Mouse (Mus musculus): ENCODE data around the gene Otub2. TPM values are rescaled to one million over a fixed set of nuclear protein-coding genes. Genes with fewer than 3 reads are reported as not detected.

The Otub2 gene
- total and polyA plus RNA-seq, 3 experiments, result 3.1 to 4.1 (median 3.2) TPM

- 47% methylated on average over 8 of the region's 8 CpGs for WGBS
- Histone ChIP-seq H3K4me3 (no peak overlapping the region), H3K27ac (peak overlapping the region; percentile 90), H3K36me3 (ENCODE audit: control insufficient read depth, insufficient read depth, low read length) (no peaks in the 10 kb centered on the region), H3K4me1 (ENCODE audit: control insufficient read depth, insufficient read depth, low read length) (peaks cover 25% of the 10 kb centered on the region), H3K27me3 (ENCODE audit: control insufficient read depth, insufficient read depth, low read length) (no peaks in the 10 kb centered on the region), H3K9ac (ENCODE audit: low read depth, low read length) (peak overlapping the region; percentile 61), H3K79me2 (replicated peaks; ENCODE audit: control insufficient read depth, insufficient read depth, low read length) (no peaks in the 10 kb centered on the region)
- peak; percentile 75 to 82 for DNase-seq
- intact Hi-C loops (cut with DNase I), result no loop called here
- TF ChIP-seq CTCF (IDR thresholded peaks at IDR 0.05) (no peak), EP300 (IDR thresholded peaks at IDR 0.05; ENCODE audit: insufficient read depth, low read depth, low read length) (0 out of 2 replicates have a peak, but pooled peaks have one; percentile 47), POLR2A (IDR thresholded peaks at IDR 0.05; ENCODE audit: insufficient read depth, low read depth, low read length) (peak; percentile 37; the same call in 1 of the 2 replicates)
These were observed 30.3 kb upstream of the Otub2 start for GRCm38 (mm10) chr12:103358216-103358615.

- Histone ChIP-seq H3K79me2 (replicated peaks; ENCODE audit: control insufficient read depth, insufficient read depth, low read length) (no peaks in the 10 kb centered on the region), H3K36me3 (ENCODE audit: control insufficient read depth, insufficient read depth, low read length) (no peaks in the 10 kb centered on the region), H3K9ac (ENCODE audit: low read depth, low read length) (peak overlapping the region; percentile 61), H3K4me1 (ENCODE audit: control insufficient read depth, insufficient read depth, low read length) (peaks cover 28% of the 10 kb centered on the region), H3K4me3 (no peak overlapping the region), H3K27me3 (ENCODE audit: control insufficient read depth, insufficient read depth, low read length) (no peaks in the 10 kb centered on the region), H3K27ac (peak overlapping the region; percentile 90)
- WGBS, result 40% methylated on average over 4 of the region's 4 CpGs
- intact Hi-C loops (cut with DNase I), result no loop called here
- peak; percentile 30; the same call in 1 of the 2 replicates for TF ChIP-seq POLR2A (IDR thresholded peaks at IDR 0.05; ENCODE audit: insufficient read depth, low read depth, low read length)
- TF ChIP-seq EP300 (IDR thresholded peaks at IDR 0.05; ENCODE audit: insufficient read depth, low read depth, low read length), result no peak
- peak; percentile 39 to 49 for DNase-seq
These were observed 29.3 kb upstream of the Otub2 start for GRCm38 (mm10) chr12:103358951-103359801.

- DNase-seq, result no peak
- 61% methylated on average over 8 of the region's 8 CpGs for WGBS
These were observed 27.7 kb upstream of the Otub2 start for GRCm38 (mm10) chr12:103360812-103361211.

GRCm38 (mm10) chr12:103361539-103362307, 26.8 kb upstream of the Otub2 start:
- 75% methylated on average over 17 of the region's 17 CpGs for WGBS
- Histone ChIP-seq H3K36me3 (ENCODE audit: control insufficient read depth, insufficient read depth, low read length) (no peaks in the 10 kb centered on the region), H3K4me3 (no peak overlapping the region), H3K9ac (ENCODE audit: low read depth, low read length) (no peak overlapping the region), H3K79me2 (replicated peaks; ENCODE audit: control insufficient read depth, insufficient read depth, low read length) (no peaks in the 10 kb centered on the region), H3K27ac (peak overlapping the region; percentile 85), H3K27me3 (ENCODE audit: control insufficient read depth, insufficient read depth, low read length) (no peaks in the 10 kb centered on the region), H3K4me1 (ENCODE audit: control insufficient read depth, insufficient read depth, low read length) (peaks cover 27% of the 10 kb centered on the region)
- peak; percentile 31 to 69 for DNase-seq
- TF ChIP-seq POLR2A (IDR thresholded peaks at IDR 0.05; ENCODE audit: insufficient read depth, low read depth, low read length) (no peak), EP300 (IDR thresholded peaks at IDR 0.05; ENCODE audit: insufficient read depth, low read depth, low read length) (no peak), CTCF (IDR thresholded peaks at IDR 0.05) (no peak)
- intact Hi-C loops (cut with DNase I), result no loop called here

More at GRCm38 (mm10) chr12:103360812-103361211, 27.7 kb upstream of the Otub2 start:
- no peak for TF ChIP-seq POLR2A (IDR thresholded peaks at IDR 0.05; ENCODE audit: insufficient read depth, low read depth, low read length)
- TF ChIP-seq EP300 (IDR thresholded peaks at IDR 0.05; ENCODE audit: insufficient read depth, low read depth, low read length), result no peak
- no peak for TF ChIP-seq CTCF (IDR thresholded peaks at IDR 0.05)
- Histone ChIP-seq H3K36me3 (ENCODE audit: control insufficient read depth, insufficient read depth, low read length) (no peaks in the 10 kb centered on the region), H3K9ac (ENCODE audit: low read depth, low read length) (no peak overlapping the region), H3K27me3 (ENCODE audit: control insufficient read depth, insufficient read depth, low read length) (no peaks in the 10 kb centered on the region), H3K79me2 (replicated peaks; ENCODE audit: control insufficient read depth, insufficient read depth, low read length) (no peaks in the 10 kb centered on the region), H3K27ac (peak overlapping the region; percentile 85), H3K4me3 (no peak overlapping the region), H3K4me1 (ENCODE audit: control insufficient read depth, insufficient read depth, low read length) (peaks cover 28% of the 10 kb centered on the region)
- intact Hi-C loops (cut with DNase I), result no loop called here

- Histone ChIP-seq H3K9ac (ENCODE audit: low read depth, low read length) (no peak overlapping the region), H3K4me1 (ENCODE audit: control insufficient read depth, insufficient read depth, low read length) (peaks cover 26% of the 10 kb centered on the region), H3K36me3 (ENCODE audit: control insufficient read depth, insufficient read depth, low read length) (no peaks in the 10 kb centered on the region), H3K27ac (peak overlapping the region; percentile 85), H3K4me3 (no peak overlapping the region), H3K27me3 (ENCODE audit: control insufficient read depth, insufficient read depth, low read length) (no peaks in the 10 kb centered on the region), H3K79me2 (replicated peaks; ENCODE audit: control insufficient read depth, insufficient read depth, low read length) (no peaks in the 10 kb centered on the region)
- intact Hi-C loops (cut with DNase I), result no loop called here
- peak; percentile 19 for TF ChIP-seq CTCF (IDR thresholded peaks at IDR 0.05)
- 0 out of 2 replicates have a peak, but pooled peaks have one; percentile 46 for TF ChIP-seq EP300 (IDR thresholded peaks at IDR 0.05; ENCODE audit: insufficient read depth, low read depth, low read length)
- TF ChIP-seq POLR2A (IDR thresholded peaks at IDR 0.05; ENCODE audit: insufficient read depth, low read depth, low read length), result 0 out of 2 replicates have a peak, but pooled peaks have one; percentile 25
- WGBS, result 52% methylated on average over 3 of the region's 3 CpGs
- peak; percentile 66 to 85 for DNase-seq
These were observed 26.1 kb upstream of the Otub2 start for GRCm38 (mm10) chr12:103362336-103362735.

Measured in heart, adult 2 months (tissue).